16 mouse cellular contexts compared by ENCODE assay signal in genomic region chr3:83709531-83709930, GRCm38 (mm10). TPM values are rescaled to one million over a fixed set of nuclear protein-coding genes. Genes with fewer than 3 reads are reported as not detected.
"Had no signal": no experiment of that assay in that cellular context is flagged by ENCODE, and none has a peak within 500 bp of the region (broad histone marks: within the 10 kb centered on the region; RNA-seq: fewer than 3 reads in every experiment).

No protein-coding gene starts in this region.

- DNase-seq: kidney, adult 2 months; kidney, postnatal 25 days; layer of hippocampus, adult 9-11 months; layer of hippocampus, postnatal 36 days; lung, postnatal 14 days; right cerebral cortex, adult 18-20 months; right cerebral cortex, postnatal 25 days; thymus, postnatal 36 days had no signal

- H3K36me3 ChIP-seq: intestine, embryonic 15.5 days; kidney, embryonic 15.5 days; limb, embryonic 12.5 days; midbrain, embryonic 13.5 days; neural tube, embryonic 15.5 days had no signal

- H3K4me2 ChIP-seq: intestine, embryonic 15.5 days; kidney, embryonic 15.5 days; limb, embryonic 12.5 days; midbrain, embryonic 13.5 days; neural tube, embryonic 15.5 days had no signal

- H3K9me3 ChIP-seq: intestine, embryonic 15.5 days; kidney, embryonic 15.5 days; limb, embryonic 12.5 days; midbrain, embryonic 13.5 days; neural tube, embryonic 15.5 days had no signal

- H3K27me3 ChIP-seq: intestine, embryonic 15.5 days; kidney, embryonic 15.5 days; midbrain, embryonic 13.5 days; neural tube, embryonic 15.5 days had no signal

- H3K4me1 ChIP-seq: midbrain, embryonic 13.5 days; neural tube, embryonic 15.5 days had no signal

- ATAC-seq: intestine, embryonic 15.5 days; midbrain, embryonic 13.5 days had no signal

- H3K4me3 ChIP-seq: intestine, embryonic 15.5 days; kidney, embryonic 15.5 days; limb, embryonic 12.5 days; midbrain, embryonic 13.5 days; myocyte; neural tube, embryonic 15.5 days had no signal

- H3K9ac ChIP-seq: intestine, embryonic 15.5 days; kidney, embryonic 15.5 days; limb, embryonic 12.5 days; midbrain, embryonic 13.5 days; neural tube, embryonic 15.5 days had no signal

- H3K27ac ChIP-seq: intestine, embryonic 15.5 days; kidney, embryonic 15.5 days; midbrain, embryonic 13.5 days; neural tube, embryonic 15.5 days had no signal

RNA-seq across cellular contexts. Expression of gene Sfrp2, which starts 56.6 kb away (rescaled TPM):
- total RNA-seq: liver, adult 2 months; megakaryocyte-erythroid progenitor cell, adult 5-6 weeks had no signal
